Mouse (Mus musculus): Measurements from ENCODE around the gene Scd2.
"Not testable (repeated sequence)": the region's sequence is repeated elsewhere in the genome, so short reads cannot be mapped to it uniquely, and the experiment has no call there.

Gene Scd2

DNA sequence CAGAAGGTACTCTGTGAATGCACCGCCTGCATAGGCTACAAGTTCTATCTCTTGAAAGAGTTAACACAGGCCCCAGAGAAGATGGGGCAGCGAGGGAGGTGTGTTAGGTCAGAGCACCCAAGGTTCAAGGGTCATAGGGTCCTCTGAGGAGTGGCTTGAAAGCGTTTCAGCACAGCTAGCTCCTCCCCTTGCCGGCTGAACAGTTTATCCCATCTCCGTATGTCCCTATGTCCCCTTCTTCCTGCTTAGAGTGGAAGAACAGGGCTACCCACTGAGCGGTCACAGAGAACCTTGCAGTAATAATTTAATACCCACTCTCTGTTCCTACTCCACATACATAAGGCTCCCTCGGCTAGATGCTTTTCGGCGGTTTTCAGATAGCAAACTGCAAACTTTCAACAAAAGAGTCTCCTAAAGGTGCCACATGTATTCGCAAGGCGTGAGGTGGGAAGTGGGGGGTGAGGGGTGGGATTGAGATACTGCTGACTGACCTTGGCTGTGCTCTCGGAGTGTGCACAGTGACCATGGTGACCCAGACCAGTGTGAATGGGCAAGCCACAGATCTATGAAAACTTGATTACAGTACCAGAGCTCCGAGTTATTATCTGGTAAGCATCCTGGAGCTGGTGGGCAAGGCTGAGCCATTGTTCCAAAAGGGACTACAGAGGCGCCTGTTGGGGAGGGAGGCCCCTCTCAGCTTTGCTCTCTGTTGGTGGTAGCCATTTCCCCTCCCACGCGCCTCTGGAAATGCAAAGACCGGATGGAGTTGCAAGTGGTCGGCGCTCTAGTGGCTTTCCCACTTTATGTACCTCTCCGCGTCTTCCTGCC lies at the start of gene Scd2:
TSS of gene Scd2 (plus strand) at position 734 of the 828 bp plus-strand sequence.
- in situ Hi-C loops (cut with MboI, MseI), result no loop called here

DNA sequence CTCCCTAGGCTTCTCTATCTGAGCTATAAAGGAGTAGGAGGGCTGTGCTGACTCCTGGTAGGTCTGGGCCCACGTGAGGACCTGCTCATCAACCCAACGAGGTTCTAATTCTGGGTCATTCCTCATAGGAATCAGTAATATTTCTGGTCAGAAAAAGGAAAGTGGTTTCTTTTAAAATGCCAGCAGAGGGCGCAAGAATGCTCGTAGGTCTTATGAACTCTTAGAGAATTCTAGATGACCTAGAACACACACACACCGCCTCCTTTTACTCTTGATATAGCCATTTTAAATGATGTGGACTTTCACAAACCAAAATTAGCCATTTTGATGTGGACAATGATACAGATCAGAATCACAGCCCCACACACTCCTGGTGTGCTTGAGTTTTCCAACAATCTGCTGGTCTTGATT lies 47.7 kb upstream of the Scd2 start:
- in situ Hi-C loops (cut with MboI, MseI), result loop anchor here (5.0 kb wide), 1 partner anchor 52 kb away; no protein-coding TSS in a partner anchor

DNA sequence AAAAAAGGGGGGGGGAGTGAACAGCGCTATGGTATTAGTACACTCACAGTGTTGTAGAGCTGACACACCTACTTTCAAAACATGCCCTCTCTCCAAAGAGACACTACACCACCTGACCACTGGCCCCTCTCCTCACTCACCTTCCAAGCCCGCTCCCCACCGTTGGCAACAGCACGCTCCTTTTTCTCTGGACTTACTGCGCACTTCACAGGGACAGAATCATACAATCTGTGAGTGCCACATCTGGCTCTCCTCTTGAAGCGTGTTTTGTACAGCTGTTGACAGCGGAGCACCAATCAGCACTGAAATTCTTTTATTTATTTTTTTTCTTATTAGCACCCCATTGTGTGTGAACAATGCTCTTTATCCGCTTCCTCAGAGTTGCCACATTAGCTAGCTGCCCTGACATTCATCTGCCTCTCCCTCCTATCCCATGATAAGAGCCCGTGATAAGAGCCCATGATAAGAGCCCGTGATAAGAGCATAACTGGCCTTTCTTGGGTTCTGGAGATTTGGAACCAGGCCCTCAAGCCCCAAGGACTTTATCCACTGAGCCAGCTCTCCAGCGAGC lies 47.0 kb upstream of the Scd2 start:
- in situ Hi-C loops (cut with MboI, MseI), result loop anchor here (5.0 kb wide), 1 partner anchor 51 kb away; no protein-coding TSS in a partner anchor

DNA sequence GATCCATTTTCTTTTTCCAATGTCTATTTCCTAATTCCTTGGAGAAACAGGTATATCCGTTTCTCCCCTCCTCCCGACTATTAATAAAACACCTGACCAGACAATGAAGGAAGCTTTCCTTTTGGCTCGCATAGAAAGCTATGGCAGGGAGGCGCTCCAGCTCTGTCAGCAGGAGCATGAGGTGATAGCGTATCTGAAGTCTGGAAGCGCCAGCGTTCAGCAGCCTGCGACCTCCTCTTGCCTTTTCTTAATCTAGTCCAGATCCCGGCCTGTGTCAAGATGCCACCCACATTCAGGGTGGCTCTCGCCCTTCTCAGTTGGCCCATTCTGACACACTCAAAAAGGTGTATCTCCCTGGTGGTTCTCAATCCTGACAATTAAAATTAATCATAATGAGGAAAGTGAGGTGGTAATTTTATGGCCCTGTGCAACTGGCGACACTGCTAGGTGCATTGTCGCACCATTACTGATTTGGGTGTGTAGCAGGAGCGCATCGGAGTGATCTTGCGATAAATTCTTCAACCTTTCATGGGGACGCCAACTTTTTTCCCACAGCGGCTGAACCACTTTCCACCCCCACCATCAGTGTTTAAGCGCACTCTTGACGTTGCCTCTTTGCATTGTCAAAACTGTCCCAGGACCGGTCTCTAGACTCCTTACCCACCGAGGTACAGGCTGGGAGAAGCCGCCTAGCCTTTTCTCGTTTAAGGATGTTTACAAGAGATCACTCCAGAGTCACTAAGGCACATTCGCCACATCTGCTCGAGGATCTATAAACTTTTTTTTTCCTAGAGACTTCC lies 46.0 kb upstream of the Scd2 start:
- in situ Hi-C loops (cut with MboI, MseI), result loop anchor here (5.0 kb wide), 1 partner anchor 50 kb away; no protein-coding TSS in a partner anchor

DNA sequence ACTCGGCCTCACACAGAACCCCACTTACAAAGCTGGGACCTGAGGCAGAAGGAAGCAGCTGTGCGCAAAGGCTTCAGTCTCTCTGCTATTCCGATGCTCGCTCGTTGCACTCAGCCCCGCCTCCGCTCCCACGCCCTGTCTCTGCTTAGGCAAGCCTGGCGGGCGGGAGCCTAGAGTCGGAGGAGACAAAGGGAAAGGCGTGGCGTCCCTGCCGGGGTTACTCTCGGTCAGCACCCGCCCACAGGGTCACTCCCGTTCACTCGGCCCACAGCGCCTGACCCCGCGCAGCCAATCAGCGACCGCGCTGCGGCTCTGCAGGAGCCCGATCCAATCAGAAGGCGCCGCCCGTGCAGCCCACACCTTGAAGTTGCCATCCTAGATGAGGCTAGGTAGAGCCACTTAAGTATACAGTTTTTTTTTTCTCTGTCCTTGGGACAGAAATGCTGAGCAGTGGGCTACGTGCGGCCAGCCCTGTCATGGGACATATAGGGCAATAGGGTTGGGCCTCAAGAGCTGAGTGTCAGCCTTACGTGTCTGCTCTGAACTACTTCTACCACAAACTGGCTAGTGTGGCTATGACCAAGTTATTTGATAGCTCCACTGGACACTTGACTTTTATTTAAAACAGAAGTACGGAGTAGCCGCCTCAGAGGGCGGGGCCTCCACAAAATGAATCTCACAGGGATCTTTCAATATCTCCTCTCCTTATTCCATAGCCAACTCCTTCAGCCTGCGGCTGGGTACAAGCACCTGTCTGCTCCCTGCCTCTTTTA lies 45.2 kb upstream of the Scd2 start:
- in situ Hi-C loops (cut with MboI, MseI), result loop anchor here (5.0 kb wide), 1 partner anchor 49 kb away; no protein-coding TSS in a partner anchor

DNA sequence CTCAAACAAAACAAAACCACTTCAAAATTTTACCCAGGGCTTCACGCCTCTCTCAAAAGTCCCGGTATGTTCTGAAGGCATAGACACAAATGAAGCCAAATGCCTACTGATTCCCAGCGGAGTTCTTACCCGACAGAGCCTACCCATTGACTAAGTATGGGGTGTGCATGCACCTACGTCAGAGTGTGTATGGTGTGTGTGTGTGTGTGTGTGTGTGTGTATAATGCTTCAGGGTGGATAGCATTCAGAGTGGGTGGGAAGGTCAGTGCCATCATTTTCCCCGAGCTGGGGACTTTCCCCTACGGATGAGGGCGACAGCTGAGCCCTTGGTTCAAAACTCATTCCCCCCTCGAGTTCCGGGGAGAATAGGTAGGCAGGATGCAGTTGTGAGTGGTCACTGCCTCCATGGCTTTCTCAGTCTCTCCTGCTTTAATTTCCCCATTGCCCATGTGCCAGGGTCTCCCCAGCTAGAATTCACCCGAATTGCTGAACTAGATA lies 44.6 kb upstream of the Scd2 start:
- in situ Hi-C loops (cut with MboI, MseI), result loop anchor here (5.0 kb wide), 1 partner anchor 48 kb away; no protein-coding TSS in a partner anchor

DNA sequence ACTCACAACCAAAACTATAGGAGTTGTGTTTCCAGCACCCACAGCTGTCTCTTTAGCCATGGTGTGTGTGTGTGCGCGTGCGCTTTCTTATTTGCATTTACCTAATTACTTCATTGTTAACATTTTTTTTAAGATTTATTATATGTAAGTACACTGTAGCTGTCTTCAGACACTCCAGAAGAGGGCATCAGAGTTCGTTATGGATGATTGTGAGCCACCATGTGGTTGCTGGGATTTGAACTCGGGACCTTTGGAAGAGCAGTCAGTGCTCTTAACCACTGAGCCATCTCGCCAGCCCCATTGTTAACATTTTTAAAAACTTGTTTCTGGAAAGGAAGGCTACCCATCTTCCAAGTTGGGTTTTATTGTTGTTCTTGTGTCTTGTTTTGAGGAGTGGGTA lies 42.3 kb upstream of the Scd2 start:
- in situ Hi-C loops (cut with MboI, MseI), result not testable (repeated sequence)

DNA sequence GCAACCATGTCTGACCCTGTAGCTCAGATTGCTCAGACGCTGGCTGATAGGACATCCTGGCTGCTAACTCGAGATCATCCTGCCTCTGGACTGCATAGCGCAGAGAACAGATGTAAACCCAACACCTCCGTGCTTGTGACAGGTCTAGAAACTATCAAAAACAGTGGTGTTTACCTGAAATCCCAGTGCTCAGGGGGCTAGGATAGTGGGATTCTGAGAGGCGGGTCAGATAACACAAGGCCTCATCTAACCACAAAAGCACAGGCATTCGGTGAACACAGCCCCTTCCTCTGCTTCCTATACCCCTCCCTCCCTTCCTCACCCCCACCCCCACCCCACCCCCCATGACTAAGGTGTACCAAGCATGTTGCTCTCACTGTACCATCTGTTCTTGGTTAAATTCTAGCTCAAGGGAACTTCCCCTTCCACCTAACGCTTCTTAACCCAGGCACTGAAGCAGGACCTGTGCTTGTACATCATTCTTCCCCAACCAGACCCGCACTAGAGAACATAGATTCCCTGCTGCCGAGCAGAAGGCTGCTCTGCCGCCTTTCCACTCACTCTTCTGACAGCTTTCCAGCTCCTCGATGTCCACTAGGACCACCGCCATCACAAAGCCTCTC lies 41.4 kb upstream of the Scd2 start:
- in situ Hi-C loops (cut with MboI, MseI), result no loop called here

DNA sequence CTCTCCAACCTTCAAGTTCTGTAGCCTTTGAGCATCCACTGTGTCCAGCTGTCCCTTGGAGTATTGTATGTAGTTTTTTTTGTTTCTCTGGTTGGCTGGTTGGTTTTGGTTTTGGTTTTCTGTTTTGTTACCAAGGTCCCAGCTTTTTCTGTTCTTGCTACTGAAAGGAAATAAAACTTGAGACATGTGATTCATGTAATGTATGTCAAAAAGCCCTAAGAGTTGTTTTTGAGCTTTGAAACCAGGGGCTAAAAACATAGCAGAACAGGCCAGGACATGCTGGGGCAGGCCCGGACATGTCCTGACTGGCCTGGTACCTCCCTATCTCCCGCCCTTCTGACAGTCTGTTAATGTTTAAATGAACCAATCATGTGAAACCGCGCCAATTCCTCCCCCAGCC lies 39.4 kb upstream of the Scd2 start:
- in situ Hi-C loops (cut with MboI, MseI), result not testable (repeated sequence)

DNA sequence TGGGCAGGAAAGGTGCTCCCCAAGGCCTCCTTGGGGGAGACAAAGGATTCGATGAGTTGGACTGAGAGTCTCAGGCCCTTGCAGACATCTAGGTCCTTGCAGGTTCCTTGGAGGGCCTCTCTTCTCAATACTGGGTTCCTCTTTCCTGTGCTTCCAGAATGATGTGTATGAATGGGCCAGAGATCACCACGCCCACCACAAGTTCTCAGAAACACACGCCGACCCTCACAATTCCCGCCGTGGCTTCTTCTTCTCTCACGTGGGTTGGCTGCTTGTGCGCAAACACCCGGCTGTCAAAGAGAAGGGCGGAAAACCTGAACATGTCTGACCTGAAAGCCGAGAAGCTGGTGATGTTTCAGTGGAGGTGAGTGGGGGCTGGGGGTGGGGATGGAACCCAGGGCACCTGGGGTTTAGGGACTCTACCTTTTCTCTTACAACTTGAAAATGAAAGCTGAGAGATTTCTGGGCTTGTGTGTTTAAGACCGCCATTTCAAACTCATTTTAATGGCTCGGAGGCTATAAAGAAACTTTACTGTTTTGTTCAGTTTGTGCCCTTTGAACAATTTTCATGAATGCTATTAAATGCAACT lies 36.0 kb upstream of the Scd2 start:
- in situ Hi-C loops (cut with MboI, MseI), result no loop called here

DNA sequence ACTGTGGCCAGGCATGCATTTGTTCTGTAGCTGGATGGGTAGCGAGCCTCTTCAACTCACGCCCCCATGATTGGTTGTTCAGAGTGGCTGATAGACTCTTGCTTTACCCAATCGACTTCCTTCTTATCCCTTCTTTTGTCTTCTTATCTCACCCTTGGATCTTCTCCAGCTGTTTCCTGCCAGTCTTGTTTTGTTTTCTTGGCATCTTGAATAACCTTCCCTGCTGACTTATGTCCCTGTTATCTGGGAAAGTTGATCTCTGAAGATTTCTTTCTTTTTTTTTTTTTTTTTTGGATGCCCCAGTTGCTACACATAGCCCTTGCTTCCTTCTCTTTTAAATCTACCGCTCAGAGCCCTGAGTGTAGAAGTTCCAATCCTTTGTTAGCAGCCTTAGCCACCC lies 34.0 kb upstream of the Scd2 start:
- in situ Hi-C loops (cut with MboI, MseI), result no loop called here

DNA sequence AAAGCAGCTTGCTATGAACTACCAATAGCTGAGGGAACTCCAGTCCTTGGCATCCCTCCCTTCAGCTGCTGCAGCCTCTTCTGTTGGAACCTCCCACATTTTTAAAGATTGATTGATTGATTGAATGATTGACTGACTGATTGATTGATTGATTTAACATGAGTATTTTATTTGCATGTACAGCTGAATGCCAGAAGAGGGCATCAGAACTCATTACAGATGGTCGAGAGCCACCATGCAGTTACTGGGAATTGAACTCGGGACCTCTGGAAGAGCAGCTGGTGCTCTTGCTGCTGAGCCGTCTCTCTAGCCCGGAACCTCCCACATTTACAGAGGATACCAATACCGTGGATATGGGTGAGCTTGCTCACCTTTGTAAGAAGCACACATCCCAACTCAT lies 33.0 kb upstream of the Scd2 start:
- in situ Hi-C loops (cut with MboI, MseI), result no loop called here

DNA sequence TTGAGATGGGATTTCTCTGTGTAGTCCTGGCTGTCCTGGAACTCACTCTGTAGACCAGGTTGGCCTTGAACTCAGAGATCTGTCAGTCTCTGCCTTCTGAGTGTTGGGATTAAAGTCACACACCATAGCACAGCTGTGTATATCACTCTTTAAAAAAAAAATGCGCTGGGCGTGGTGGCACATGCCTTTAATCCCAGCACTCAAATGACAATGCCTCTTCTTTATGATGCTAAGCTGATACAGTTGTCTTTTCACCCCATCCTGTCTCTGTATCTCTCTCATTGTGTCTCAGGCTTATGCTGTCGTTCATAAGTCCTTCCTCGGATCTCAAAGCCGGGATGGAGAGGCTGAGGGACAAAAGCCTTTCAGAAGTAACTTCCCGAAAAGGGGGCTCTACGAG lies 31.7 kb upstream of the Scd2 start:
- in situ Hi-C loops (cut with MboI, MseI), result no loop called here

DNA sequence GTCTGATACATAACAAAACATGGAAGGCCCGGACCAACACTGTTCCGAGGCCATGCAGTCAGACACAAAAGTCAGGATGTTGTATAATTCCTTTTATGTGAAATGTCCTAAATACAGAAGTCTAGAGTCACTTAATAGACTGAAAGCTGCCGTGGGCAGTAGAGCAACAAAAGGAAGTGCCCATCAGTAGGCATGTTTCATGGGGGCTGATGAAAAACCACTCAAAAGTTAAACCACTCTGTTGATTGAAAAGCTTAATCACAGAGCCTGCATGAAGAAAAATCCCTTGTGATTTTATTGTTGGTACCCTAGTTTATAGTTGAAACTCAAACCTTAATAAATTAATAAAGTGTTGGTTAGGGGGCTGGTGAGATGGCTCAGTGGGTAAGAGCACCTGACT lies 29.9 kb upstream of the Scd2 start:
- in situ Hi-C loops (cut with MboI, MseI), result no loop called here

DNA sequence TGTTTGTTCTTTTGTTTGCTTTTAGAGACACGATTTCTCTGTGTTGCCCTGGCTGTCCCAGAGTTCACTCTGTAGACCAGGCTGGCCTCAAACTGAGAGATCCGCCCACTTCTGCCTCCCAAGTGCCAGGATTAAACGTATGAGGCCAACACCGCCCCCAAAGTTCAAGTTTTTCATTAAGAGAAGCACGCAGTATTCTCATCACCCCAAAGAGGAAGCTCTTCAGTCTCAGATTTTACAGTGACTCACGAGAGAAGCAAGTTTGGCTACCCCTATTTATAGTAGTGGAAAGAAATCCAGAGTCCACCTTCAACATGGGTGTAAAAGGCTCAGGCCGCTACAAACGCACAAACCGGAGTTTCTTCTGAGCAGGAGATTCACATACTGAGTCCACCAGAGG lies 29.2 kb upstream of the Scd2 start:
- in situ Hi-C loops (cut with MboI, MseI), result no loop called here

DNA sequence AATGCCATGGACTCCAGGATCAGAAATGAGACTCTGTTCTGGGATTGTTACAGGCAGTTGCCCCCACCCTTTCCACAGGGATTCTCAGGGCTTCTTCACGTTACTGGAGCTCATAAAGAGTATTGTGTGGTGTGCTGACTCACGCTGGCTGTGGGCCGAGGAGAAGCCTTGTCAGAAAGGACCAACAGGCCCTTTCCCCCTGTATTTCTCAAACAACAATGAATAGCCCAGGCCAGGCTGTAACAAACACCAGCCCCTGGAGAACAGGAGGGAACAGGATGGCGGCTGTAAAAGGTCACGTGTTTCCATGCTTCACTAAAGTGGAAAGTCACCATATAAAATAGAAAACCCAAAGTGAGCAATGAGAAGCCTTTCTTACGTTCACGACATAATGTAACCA lies 28.2 kb upstream of the Scd2 start:
- in situ Hi-C loops (cut with MboI, MseI), result no loop called here

DNA sequence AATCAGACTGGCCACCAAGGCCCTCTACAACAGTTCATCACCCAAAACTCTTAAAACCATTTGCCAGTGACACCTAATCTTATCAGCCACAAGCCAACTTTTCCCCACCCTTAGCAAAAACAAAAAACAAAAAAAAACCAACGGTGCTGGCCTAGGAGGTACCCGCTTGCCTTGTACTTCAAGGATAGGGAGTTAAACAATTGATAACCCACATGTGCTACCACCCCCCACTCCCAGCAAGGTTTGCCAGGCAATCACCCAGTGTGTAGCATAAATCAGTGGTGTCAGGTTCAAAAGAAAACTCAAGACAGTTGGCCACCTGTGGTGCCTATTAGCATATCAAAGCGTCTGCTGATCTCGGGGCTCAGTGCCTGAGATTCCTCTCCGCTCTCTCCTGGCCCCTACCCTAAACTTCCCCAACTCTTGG lies 27.6 kb upstream of the Scd2 start:
- in situ Hi-C loops (cut with MboI, MseI), result no loop called here

DNA sequence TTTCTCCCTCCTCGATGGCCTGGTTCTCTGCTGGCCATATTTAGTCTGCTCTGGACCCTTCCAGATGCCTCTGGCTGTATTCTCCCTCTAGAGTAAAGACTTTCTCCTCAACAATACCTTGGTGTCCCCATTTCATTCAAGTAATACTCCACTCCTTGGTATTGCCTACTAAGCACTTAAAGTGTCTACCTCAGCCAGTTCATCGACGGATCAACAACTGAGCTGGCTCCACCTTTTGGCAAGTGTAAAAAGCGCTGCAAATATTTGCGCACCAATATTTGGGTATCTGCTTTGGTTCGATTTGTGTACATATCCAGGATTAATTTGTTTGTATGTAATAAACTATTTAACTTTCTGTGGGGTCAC lies 27.0 kb upstream of the Scd2 start:
- in situ Hi-C loops (cut with MboI, MseI), result no loop called here

DNA sequence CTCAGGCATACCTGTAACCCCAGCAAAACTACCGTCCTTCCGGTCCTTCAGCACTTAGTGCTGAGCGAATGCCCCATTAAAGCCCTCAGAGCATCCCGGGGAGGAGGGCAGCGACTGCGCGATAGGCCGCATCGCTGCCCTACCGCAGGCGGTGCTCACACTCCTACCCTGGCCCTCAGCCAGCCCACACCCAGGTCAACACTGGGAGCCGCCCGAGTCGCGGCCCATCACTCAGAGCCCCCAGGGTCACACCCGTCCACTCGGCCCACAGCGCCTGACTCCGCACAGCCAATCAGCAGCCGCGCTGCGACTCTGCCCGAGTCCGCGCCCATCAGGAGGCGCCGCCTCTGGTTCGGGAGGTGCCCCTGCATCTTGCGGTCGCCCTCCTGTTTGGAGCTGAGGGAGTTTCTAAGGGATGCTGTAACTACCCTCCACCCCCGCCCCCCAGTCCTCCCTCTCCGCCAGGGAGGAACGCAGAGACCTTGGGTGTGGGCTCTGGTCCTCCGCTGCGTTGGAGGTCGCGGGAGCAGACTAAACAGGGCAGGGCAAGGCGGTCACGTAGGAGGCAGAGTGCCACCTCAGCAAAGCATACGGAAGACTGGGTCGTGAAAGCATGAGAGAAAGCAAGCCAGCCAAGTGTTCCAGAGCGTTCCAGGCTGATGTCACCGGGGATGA lies 26.5 kb upstream of the Scd2 start:
- in situ Hi-C loops (cut with MboI, MseI), result no loop called here

DNA sequence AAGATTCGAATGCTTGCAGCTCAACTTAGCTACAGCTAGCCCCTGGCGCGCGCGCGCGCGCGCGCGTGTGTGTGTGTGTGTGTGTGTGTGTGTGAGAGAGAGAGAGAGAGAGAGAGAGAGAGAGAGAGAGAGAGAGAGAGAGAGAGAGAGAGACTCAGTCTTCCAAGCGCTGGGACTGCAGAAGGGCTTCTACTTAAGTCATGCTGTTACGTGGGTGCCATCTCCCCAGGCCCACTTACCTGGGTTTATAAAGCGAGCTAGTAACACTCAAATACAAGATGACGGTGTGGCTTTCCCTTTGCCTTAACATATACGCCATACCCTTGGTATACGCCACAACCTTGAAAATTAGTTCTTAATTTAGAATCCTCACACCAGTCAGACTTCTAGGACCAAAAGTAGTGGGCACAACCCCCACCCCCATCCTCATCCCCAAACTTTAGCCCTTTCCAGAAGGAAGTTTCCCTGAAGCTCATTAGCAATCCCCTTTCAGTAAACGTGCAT lies 25.9 kb upstream of the Scd2 start:
- in situ Hi-C loops (cut with MboI, MseI), result no loop called here

Measured in T-helper 1 cell (primary cell).